Mouse (Mus musculus): Measurements from ENCODE around the gene Parl. TPM values are rescaled to one million over a fixed set of nuclear protein-coding genes. Genes with fewer than 3 reads are reported as not detected.

Gene Parl
- polyA plus RNA-seq (2012), result 227 and 416 TPM in 2 replicates

GRCm38 (mm10) chr16:20301770-20302649 lies at the start of gene Parl:
Gene Parl (minus strand): TSS chr16:20302387.
- peak; percentile 72 for TF ChIP-seq GATA1 (IDR thresholded peaks at IDR 0.05; ENCODE audit: low read length)

DNA sequence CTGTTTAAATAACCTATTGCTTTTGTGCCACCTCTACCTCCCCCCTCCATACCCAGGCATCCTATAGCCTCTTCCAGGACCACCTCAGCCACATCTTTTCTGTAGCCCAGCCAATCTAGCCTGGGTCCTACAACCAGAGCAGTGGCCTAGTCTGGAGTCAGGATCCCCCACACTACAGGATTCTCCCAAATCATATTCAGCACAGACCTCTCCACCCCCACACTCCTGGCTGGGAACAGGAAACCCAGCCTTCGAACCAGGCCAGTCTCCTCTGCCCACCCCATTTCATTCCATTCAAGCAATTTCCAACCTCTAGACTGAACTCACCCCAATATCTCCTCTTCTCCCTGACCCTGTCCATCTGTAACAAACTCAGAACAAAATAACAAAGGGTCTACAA lies 43.3 kb upstream of the Parl start:
- TF ChIP-seq GATA1 (IDR thresholded peaks at IDR 0.05; ENCODE audit: low read length), result no peak

- no peak for TF ChIP-seq GATA1 (IDR thresholded peaks at IDR 0.05; ENCODE audit: low read length)
Measured at GRCm38 (mm10) chr16:20338616-20339015, 36.4 kb upstream of the Parl start.

DNA sequence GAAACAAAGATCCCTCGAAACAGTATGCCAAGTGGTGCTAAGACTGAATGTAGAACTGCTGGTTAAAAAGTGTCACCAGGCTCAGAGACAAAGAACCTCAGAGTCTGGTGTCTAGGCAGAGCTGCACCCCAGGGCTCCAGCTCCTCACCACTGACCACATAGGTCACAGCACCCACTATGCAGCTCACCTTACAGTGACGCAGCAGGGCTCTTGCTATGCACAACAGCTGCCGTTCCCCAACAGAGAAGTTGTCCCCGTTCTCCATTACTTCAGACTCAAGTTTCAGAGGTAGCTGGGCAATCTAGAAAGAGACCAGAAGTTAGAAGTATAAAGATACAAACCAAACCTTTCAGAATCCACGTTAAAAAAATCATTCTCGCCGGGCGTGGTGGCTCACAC lies 32.7 kb upstream of the Parl start:
- no peak for TF ChIP-seq GATA1 (IDR thresholded peaks at IDR 0.05; ENCODE audit: low read length)

GRCm38 (mm10) chr16:20328306-20328705 lies 26.1 kb upstream of the Parl start:
- no peak for TF ChIP-seq GATA1 (IDR thresholded peaks at IDR 0.05; ENCODE audit: low read length)

DNA sequence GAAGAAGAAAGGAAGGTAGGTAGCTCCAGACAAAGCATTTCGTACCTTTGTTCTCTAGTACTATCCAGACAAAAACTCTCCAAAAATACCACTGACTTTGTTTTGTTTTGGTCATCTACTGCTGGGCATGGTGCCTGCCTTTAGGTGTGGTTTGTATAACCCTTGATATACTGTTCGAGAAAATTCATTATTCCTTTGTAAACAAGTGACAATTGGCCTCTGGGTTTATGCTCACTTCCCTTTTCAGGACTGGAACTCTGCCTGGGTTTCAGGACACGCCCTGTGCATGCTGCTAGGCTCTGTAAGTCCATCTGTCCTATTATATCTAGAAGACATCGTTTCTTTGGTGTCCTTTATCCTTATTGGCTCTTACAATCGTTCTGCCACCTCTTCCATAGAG lies 23.1 kb upstream of the Parl start, which contains the start of gene Cyp2ab1:
Gene Cyp2ab1 (minus strand): TSS at position 119 of the 400 bp plus-strand sequence.
- TF ChIP-seq GATA1 (IDR thresholded peaks at IDR 0.05; ENCODE audit: low read length), result no peak

- TF ChIP-seq GATA1 (IDR thresholded peaks at IDR 0.05; ENCODE audit: low read length), result no peak
Measured at GRCm38 (mm10) chr16:20323907-20324306, 21.7 kb upstream of the Parl start.

DNA sequence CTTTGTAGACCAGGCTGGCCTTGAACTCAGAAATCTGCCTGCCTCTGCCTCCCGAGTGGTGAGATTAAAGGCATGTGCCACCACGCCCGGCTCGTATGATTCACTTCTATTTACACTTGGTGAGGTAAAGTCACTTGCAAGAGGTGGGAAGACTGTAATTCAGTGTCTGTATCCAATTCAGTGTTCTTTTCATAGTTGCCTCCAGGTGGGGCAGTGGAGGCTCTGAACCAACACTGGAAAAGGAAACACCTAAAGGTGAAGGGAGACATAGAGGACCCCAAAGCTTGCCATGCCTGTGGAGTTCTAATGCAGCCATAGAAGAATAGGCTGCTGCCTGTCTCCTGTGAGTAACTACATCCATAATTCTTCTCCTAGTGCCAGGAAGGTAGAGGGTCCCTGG lies 20.1 kb upstream of the Parl start:
- TF ChIP-seq GATA1 (IDR thresholded peaks at IDR 0.05; ENCODE audit: low read length), result no peak

GRCm38 (mm10) chr16:20316770-20317169 lies 14.6 kb upstream of the Parl start:
- TF ChIP-seq GATA1 (IDR thresholded peaks at IDR 0.05; ENCODE audit: low read length), result no peak

DNA sequence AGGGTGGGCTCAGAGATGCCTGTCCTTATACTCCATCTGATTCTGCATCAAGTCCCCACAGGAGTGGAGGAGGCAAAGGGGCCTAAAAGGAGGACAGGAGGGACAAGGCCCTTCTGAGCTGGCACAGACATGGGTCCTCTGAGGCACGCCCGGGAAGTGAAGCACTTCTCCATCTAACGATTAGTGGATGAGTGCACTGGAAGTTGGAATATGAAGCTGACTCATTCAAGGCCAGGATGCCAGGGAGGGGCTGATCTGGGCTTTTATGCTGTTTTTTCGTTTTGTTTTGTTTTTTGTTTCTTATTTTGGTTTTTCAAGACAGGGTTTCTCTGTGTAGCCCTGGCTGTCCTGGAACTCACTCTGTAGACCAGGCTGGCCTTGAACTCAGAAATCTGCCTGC lies 13.1 kb upstream of the Parl start:
- TF ChIP-seq GATA1 (IDR thresholded peaks at IDR 0.05; ENCODE audit: low read length), result no peak

GRCm38 (mm10) chr16:20312272-20312671 lies 10.1 kb upstream of the Parl start:
- no peak for TF ChIP-seq GATA1 (IDR thresholded peaks at IDR 0.05; ENCODE audit: low read length)

DNA sequence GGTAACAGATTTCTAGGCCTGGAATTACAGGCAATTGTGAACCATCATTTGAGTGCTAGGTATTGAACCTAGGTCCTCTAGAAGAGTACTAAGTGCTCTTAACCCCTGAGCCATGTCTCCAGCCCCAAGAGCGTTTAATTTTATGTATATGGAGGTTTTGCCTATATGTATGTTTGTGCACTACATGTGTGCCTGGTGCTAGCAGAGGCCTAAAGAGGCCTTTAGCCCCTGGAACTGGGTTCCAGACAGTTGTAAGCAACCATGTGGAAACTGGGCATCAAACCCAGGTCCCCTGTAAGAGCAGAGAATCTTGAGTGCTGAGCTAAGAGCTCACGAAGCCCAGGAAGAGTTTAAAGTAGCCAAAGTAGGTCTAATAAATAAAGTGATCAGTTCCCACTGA lies 2.1 kb downstream of the Parl start:
- TF ChIP-seq GATA1 (IDR thresholded peaks at IDR 0.05; ENCODE audit: low read length), result no peak

DNA sequence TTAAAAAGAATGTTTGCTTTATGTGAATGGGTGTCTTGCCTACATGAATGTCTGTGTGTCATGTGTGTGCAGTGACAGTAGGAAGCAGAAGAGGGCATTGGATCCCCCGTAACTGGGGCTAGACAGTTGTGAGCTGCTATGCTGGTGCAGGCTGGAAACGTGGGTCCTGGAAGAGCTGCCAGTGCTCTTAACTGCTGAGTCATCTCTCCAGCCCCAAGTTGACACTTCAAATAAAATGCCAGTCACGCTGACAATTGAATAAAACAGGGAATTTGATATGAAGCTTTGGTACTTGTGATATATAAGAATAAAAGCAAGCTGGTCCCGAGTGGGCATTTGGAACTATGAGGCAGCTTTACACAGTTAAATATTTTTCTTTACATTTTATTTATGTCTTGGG lies 21.9 kb downstream of the Parl start:
- no peak for TF ChIP-seq GATA1 (IDR thresholded peaks at IDR 0.05; ENCODE audit: low read length)

GRCm38 (mm10) chr16:20279395-20279794 lies 22.8 kb downstream of the Parl start:
- no peak for TF ChIP-seq GATA1 (IDR thresholded peaks at IDR 0.05; ENCODE audit: low read length)

GRCm38 (mm10) chr16:20272994-20273393 lies 29.2 kb downstream of the Parl start:
- TF ChIP-seq GATA1 (IDR thresholded peaks at IDR 0.05; ENCODE audit: low read length), result no peak

- TF ChIP-seq GATA1 (IDR thresholded peaks at IDR 0.05; ENCODE audit: low read length), result no peak
Measured at GRCm38 (mm10) chr16:20271339-20271738, 30.8 kb downstream of the Parl start.

- no peak for TF ChIP-seq GATA1 (IDR thresholded peaks at IDR 0.05; ENCODE audit: low read length)
Measured at GRCm38 (mm10) chr16:20265089-20265488, 37.1 kb downstream of the Parl start.
